Mouse (Mus musculus): ENCODE results near the gene Duxbl3. TPM values are rescaled to one million over a fixed set of nuclear protein-coding genes. Genes with fewer than 3 reads are reported as not detected.
"Not testable (repeated sequence)": the region's sequence is repeated elsewhere in the genome, so short reads cannot be mapped to it uniquely, and the experiment has no call there.

The Duxbl3 gene
- 0.77 and 0.95 TPM in 2 replicates for polyA plus RNA-seq (2015; fragmentation: Nextera tagmentation; extraction: Ambion mirVana)

DNA sequence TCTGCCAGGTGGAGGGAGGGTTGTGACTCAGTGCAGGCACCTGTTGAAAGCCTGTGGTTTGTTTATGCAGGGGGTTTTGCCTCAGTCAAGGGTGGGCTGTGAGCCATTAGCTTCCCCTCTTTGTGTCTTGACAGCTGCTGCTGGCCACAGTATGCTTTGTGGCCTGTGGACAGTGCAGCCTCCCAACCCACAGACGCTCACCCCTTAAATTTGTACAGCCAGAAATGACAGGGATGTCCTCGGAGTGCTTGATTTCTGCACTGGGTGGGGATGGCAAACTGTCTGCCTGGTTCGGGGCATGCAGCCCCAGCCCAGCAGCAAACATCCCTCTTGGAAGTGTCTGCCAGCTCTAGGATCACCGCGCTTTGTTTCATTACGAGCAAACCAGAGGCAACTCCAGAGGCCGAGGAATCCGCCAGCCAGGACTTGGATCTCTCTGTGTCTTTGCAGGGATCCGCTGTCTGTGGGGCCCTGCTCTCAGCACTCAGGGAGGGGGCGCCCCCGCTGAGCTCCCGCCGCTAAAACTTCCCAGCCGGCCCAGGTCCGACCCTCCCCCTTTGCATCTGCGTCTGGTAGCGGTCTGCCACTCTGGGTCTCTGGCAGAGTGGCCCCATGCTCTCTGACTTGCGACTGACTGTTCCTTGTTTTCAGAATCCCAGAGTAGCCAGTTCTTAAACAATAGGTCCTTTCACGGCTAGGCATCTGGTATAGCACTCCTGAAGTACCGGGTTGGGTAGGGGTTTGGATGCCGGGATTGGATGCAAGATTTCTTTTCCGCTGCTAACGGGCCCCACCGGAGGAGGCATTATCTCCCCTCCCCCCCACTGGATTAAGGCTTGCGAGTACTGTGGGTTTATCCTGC lies at the start of gene Duxbl3:
TSS of gene Duxbl3 (plus strand) at position 207 of the 862 bp plus-strand sequence.
- not testable (repeated sequence) for DNase-seq (ENCODE audit: low spot score)

DNA sequence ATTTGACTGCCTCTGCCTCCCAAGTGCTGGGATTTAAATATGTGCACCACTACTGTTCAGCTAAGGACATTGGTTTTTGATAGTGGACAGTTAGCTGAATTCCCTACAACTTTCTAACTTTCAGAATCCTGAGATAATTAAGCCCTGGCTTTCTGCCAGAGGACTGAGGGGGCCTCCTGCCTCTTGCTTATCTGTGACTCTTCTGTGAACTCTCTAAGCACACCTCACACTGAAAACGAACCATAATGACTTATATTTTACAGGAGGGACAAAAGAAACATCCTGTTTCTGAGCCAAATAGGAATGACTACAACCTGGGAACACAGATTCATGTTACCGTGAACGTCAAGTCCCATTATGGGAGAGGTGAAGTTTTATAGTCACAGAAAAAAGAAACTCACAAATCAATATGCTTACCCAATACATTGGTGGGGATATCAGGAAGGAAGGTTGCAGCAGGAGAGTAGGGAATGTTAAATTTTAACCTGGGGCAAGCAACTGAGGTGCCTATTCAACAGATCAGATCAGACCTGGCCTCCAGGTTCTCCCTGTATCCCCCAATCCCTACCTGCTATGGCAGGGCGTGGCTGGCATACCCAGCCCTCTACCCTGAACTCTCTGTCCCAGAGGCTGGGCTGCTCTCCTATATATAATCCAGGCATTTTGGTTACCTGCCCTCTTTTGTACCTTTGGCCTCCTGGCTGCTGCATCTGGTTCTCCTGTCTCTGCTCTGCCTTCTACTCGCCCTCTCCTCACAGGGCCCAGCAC lies 41.3 kb upstream of the Duxbl3 start:
- not testable (repeated sequence) for DNase-seq (ENCODE audit: low spot score)

DNA sequence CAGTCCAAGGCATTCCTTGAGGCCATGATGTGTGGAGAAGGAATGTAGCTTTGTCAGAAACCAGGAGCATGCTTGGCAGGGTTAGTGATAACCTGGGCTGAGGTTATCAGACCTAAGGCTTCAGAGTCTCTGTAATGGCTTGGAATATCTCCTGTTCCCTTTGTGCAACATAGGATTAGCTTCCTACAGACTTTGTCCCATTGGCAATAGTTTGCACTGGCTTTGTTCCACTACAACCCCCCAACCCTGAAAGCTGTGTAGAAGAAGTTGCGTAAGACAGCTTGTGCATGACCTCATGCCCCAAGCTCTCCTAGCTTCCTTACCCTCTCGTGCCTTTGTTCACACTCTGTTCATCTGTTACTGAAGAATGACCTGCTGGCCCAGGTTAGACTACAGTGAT lies 20.6 kb upstream of the Duxbl3 start:
- not testable (repeated sequence) for DNase-seq (ENCODE audit: low spot score)

DNA sequence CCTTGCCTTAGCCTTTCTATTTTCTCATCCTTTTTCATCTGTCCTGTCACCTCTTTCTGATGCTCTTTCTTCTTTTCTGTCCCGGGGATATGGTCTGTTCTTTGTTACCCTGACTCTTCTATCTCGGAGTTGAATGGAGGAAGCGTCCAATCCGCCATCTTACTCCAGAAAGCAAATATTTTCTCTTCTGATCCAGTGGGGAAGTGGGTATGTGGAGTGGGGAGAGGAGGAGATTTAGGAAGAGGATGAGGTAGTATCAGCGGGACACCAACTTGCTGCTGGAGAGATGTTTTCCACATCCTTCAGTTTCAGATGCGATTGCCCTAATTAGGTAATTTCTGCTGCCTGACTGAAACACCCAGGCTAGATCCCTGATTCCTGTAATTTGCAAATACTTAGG lies 967 bp downstream of the Duxbl3 start:
- not testable (repeated sequence) for DNase-seq (ENCODE audit: low spot score)

DNA sequence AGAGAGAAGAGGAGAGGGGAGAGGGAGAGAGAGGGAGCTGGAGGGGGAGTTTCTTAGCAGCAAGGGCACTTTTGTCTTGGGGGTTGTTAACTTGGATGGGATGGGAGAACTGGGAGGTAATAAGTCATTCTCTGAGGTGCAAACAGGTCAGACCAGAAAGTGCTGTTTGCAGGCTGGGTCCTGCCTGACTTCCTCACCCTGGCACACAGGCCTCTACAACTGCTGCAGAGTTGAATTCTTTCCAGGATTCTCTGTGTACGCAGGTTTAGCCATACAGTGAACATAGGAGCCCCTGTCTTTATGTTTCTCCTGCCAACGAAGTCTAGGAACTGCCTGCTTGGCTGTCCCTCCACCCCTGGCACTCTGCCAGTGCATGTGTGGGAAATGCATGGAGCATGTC lies 29.0 kb downstream of the Duxbl3 start:
- DNase-seq (ENCODE audit: low spot score) = not testable (repeated sequence)

DNA sequence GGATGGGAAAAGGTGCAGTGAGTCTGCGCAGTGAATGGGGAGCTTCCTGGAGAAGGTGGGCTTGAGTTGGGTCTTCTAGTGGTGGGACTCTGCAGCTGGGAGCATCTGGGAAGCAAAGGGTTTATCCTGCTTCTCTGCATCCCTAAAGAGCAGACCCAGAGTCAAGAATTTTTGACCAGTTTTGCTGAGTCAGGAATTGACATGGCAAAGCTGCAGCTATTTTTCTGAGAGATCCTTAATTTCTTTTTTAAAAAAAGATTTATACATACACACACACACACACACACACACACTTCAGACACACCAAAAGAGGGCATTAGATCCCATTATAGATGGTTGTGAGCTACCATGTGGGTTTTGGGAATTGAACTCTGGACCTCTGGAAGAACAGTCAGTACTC lies 36.1 kb downstream of the Duxbl3 start:
- no peak for DNase-seq (ENCODE audit: low spot score)

DNA sequence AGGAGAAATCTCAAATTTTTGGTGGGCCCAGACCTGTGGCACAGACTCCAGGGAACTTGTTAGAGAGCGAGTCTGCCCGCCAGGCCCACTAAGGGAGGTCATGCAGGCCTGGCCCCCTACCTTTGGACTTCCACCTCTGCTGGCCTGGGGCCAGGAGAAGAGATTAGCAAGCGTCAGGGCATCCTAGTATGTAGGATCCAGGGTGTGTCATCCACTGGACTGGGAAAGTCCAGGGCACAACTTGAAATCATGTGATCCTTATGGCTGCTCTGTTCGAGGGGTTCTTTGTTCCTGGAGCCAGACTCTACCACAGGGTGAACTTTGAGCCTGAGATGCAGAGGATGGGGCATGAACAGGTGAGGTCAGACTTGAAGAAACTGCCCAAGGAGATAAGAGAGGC lies 39.3 kb downstream of the Duxbl3 start:
- no peak for DNase-seq (ENCODE audit: low spot score)

DNA sequence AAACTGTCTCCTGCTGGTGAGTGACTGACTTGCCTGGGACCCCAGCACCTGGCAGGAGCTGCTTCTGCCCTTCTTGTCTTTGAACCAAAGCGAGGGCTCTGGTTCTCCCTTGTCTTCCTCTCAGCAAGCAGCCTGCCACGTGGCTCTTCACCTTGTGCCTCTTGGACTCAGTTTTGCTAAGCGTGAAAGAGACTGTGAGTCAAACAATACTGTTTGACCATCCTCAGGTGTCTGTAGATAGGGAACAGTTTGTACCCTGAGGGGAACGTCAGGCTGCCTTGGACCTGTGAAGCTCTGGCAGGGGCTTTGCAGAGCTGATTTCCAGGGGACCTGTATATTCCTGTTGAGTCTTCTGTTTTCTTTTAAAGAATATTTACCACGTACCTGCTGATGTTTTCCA lies 39.7 kb downstream of the Duxbl3 start:
- DNase-seq (ENCODE audit: low spot score) = no peak

DNA sequence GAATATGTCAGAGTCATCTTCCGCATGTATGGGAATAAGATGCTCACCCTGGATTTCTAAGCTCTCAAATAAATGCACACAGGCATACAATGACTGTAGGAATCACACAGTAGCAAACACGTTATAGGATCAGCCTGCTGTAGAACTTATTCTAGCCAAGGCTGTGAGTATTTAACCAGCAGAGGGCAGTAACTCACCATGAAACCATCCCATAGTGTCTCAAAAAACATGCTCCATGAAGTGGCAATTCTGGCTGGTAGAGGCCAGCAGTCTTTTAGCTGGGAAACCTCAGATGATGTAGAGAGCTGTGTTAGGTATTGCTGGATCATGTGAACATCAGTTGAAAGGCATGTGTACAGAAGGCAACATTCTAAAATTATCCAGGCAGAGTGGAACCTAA lies 45.3 kb downstream of the Duxbl3 start:
- peak; percentile 48 for DNase-seq (ENCODE audit: low spot score)

DNA sequence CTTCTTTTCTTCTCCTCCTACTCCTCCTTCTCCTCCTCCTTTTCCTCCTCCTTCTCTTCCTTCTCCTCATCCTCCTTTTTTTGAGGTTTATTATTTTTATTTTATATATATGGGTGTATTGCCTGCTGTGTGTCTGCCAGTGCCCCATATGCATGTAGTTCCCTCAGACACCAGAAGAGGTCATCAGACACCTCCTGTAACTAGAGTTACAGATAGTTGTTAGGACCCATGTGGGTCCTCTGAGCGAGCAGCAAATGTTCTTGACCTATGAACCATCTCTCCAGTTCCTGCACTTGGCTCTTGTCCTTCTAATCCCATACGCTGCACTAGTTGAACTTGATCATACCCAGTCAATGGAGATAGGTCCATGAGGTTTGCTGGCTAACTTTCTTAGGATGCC lies 48.3 kb downstream of the Duxbl3 start:
- peak; percentile 35 for DNase-seq (ENCODE audit: low spot score)

DNA sequence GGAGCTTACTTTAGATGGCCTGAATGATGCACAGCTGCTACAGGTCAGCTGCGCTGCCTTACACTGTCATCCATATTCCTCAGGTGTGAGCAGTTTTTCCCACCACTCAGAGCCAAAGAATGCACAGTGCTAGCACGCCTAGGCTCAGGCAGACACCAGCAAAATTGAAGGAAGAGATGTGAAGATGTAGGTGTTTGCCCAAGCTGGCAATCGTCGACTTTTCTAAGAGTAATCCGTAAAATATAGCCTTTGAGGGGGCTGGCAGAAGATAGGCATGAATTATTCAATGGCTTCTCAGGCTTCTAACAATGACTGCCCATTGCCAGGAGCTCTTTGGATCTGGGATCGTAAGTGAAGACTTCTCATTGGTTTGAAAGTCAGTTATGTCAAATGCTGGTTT lies 51.1 kb downstream of the Duxbl3 start:
- DNase-seq (ENCODE audit: low spot score) = no peak

DNA sequence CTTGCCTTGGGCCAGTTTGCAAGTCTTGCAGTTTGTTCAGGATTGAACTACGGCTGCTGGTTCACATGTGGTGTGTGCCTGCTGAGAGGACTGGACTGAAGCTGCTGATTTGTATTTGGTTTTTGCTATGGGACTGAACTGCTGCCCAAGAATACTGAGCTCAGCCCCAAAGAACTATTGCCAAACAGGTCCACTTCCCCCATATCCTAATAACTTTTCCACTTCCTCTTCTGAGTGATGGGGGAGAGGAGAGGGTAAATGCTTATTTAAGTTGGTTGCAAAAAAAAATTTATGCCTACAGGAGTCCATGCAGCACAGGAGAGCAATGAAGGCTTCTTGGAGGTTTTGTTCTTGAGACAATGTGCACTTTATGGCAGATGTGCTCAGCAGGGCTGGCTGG lies 51.7 kb downstream of the Duxbl3 start:
- DNase-seq (ENCODE audit: low spot score) = no peak

DNA sequence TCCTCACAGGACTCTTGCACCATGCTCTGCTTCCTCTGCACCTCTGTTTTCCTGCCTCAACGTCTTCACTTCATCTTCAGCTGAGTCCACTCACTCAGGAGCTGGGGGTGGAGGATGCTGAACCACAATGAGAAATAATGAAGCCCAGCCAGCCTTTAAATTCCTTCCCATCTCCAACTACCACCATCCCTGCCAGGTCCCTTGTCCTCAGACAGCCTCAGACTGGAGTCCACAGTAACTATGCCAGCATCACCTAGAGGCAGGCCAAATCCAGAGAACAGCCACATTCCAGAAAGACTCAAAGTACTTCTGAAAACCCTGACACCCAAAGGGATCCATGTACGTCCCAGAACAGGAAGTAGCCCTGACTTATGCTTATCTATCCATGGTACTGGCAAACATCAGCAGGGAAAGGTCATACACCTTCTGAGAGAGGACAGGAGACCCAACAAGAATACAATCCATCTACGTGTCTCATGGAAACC lies 58.5 kb downstream of the Duxbl3 start:
- DNase-seq (ENCODE audit: low spot score) = no peak

Other genes with a start within 250 kb of the Duxbl3 start
- gene Gm9780, start 215.3 kb upstream of the Duxbl3 start, polyA plus RNA-seq (2015; fragmentation: Nextera tagmentation; extraction: Ambion mirVana) = 13.4 and 19.4 TPM in 2 replicates
- gene Tmem254c, start 190.6 kb upstream of the Duxbl3 start, polyA plus RNA-seq (2015; fragmentation: Nextera tagmentation; extraction: Ambion mirVana) = 26.7 and 29.1 TPM in 2 replicates
- not detected in 2 replicates for gene Cphx2, start 176.4 kb upstream of the Duxbl3 start, polyA plus RNA-seq (2015; fragmentation: Nextera tagmentation; extraction: Ambion mirVana)
- not detected in 2 replicates for gene Cphx3, start 175.7 kb upstream of the Duxbl3 start, polyA plus RNA-seq (2015; fragmentation: Nextera tagmentation; extraction: Ambion mirVana)
- not detected in 2 replicates for gene Duxbl2, start 139.6 kb upstream of the Duxbl3 start, polyA plus RNA-seq (2015; fragmentation: Nextera tagmentation; extraction: Ambion mirVana)
- 14.2 and 16.5 TPM in 2 replicates for gene Plac9b, start 75.5 kb upstream of the Duxbl3 start, polyA plus RNA-seq (2015; fragmentation: Nextera tagmentation; extraction: Ambion mirVana)
- gene Tmem254b, start 50.9 kb upstream of the Duxbl3 start, polyA plus RNA-seq (2015; fragmentation: Nextera tagmentation; extraction: Ambion mirVana) = 16.1 and 19.9 TPM in 2 replicates